Mouse (Mus musculus): ENCODE measurements around the gene Ankib1. TPM values are rescaled to one million over a fixed set of nuclear protein-coding genes. Genes with fewer than 3 reads are reported as not detected.

Ankib1 gene
- polyA plus RNA-seq, 1 experiment from 2014 or later = 13.2 TPM

DNA sequence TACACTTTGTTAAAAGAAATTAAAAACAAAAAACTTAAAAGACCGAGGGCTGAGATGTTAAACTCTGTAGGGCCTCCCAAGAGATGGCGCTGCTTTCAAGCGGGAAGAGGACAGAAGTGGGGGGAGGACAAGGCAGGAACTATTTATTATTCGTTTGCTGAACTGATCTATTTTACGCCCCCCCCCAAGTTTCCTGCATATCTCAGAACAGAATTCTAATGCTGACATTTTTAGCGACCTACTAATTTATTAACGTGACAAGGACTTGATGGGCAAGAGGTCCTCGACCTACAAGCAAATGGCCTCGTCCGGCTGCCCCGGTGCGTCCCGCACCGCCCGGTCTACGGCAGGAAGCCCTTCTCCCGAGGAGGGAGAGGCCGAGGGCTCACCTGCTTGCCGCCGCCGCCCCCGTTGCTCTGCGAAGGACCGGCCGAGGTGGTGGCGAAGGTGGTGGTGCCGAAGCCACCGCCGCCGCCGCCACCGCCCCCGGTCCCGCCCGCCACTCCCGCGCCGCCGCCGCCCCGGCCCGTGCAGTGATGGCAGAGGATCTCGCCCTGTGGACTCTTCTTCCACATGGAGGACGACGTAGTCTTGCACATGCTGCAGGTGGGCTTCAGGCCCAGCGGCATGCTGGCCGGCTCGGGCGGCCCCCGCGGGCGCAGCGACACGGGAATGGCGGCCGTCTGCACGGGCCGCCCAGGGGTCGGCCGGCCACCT lies 155.6 kb downstream of the Ankib1 start:
- Histone ChIP-seq H3K4me2 (peak overlapping the region; percentile 79), H3K36me3 (ENCODE audit: insufficient read depth) (peaks cover 29% of the 10 kb centered on the region), H3K9me3 (ENCODE audit: low read depth, low read length) (no peaks in the 10 kb centered on the region), H3K9ac (peak overlapping the region; percentile 88), H3K27me3 (ENCODE audit: insufficient read depth, low read length) (no peaks in the 10 kb centered on the region), H3K4me1 (ENCODE audit: insufficient read depth) (no peaks in the 10 kb centered on the region), H3K4me3 (ENCODE audit: low read depth, low read length) (peak overlapping the region; percentile 96), H3K27ac (ENCODE audit: low read depth) (peak overlapping the region; percentile 95)
- ATAC-seq (ENCODE audit: insufficient read depth) (peak; percentile 56), DNase-seq (peak; percentile 79)
- TF ChIP-seq CTCF (IDR thresholded peaks at IDR 0.05; ENCODE audit: low read depth) = peak; percentile 61
- 0% methylated on average over 35 of the region's 60 CpGs for WGBS

DNA sequence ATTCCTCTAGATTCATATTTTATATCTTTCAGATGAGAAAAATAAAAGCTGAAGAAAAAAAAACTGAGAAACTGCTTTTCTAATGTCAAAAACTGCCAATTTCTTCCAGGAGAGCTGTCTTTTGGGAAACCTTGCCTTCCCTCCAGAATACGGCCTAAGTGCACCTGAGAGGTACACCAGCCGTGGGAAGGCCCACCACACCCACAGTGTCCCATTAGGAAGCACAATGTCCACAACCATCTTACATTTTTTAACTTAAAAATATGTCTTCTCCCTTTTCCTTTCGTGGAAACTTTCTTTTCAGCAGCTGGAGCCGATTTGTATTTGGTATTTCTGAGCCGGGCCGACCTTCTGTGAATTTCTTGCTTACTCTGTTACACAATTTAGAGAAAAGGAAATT lies 156.2 kb downstream of the Ankib1 start:
- Histone ChIP-seq H3K4me2 (peak overlapping the region; percentile 79), H3K27ac (ENCODE audit: low read depth) (no peak overlapping the region), H3K36me3 (ENCODE audit: insufficient read depth) (peaks cover 35% of the 10 kb centered on the region), H3K9me3 (ENCODE audit: low read depth, low read length) (no peaks in the 10 kb centered on the region), H3K4me3 (ENCODE audit: low read depth, low read length) (peak overlapping the region; percentile 96), H3K9ac (peak overlapping the region; percentile 88), H3K4me1 (ENCODE audit: insufficient read depth) (no peaks in the 10 kb centered on the region), H3K27me3 (ENCODE audit: insufficient read depth, low read length) (no peaks in the 10 kb centered on the region)
- no peak for DNase-seq
- 19% methylated on average over 6 of the region's 6 CpGs for WGBS
- TF ChIP-seq CTCF (IDR thresholded peaks at IDR 0.05; ENCODE audit: low read depth) = no peak
- no peak for ATAC-seq (ENCODE audit: insufficient read depth)

- Histone ChIP-seq H3K27me3 (ENCODE audit: insufficient read depth, low read length) (no peaks in the 10 kb centered on the region), H3K4me1 (ENCODE audit: insufficient read depth) (no peaks in the 10 kb centered on the region), H3K4me3 (ENCODE audit: low read depth, low read length) (no peak overlapping the region; the same call in 1 of the 2 replicates), H3K9ac (0 out of 2 replicates have a peak overlapping the region, but pooled peaks have one; percentile 20), H3K4me2 (0 out of 2 replicates have a peak overlapping the region, but pooled peaks have one; percentile 2), H3K27ac (ENCODE audit: low read depth) (no peak overlapping the region), H3K36me3 (ENCODE audit: insufficient read depth) (peaks cover 46% of the 10 kb centered on the region), H3K9me3 (ENCODE audit: low read depth, low read length) (no peaks in the 10 kb centered on the region)
- 79% methylated on average over 6 of the region's 6 CpGs for WGBS
- ATAC-seq (ENCODE audit: insufficient read depth) = no peak
- no peak for TF ChIP-seq CTCF (IDR thresholded peaks at IDR 0.05; ENCODE audit: low read depth)
- DNase-seq = no peak
Observed at GRCm38 (mm10) chr5:3645326-3645725, 157.4 kb downstream of the Ankib1 start.

DNA sequence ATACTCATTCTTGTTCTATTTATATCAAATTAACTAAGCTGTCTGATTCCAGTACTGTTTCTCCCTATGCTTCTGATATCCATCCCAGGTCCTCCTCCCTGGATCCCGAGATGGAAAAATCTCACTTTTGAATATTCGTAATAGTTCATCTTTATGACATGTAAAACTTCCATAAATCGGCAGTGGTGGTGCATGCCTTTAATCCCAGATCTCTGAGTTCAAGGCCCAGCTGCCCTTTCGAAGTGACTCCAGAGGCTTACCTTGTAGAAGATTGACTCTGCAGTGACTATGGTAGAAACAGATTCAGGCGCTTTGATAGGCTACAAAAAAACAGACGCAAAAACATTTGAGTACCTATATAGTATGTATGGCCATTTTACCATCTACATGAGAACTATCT lies 158.1 kb downstream of the Ankib1 start:
- 91% methylated on average over 6 of the region's 6 CpGs for WGBS
- no peak overlapping the region for H3K9ac ChIP-seq
- H3K27me3 ChIP-seq (ENCODE audit: insufficient read depth, low read length) = no peaks in the 10 kb centered on the region
- DNase-seq (no peak), ATAC-seq (ENCODE audit: insufficient read depth) (no peak)
- peaks cover 50% of the 10 kb centered on the region for H3K36me3 ChIP-seq (ENCODE audit: insufficient read depth)
- H3K4me3 ChIP-seq (ENCODE audit: low read depth, low read length) = no peak overlapping the region
- no peak overlapping the region for H3K27ac ChIP-seq (ENCODE audit: low read depth)
- no peak overlapping the region for H3K4me2 ChIP-seq
- TF ChIP-seq CTCF (IDR thresholded peaks at IDR 0.05; ENCODE audit: low read depth) = no peak
- no peaks in the 10 kb centered on the region for H3K9me3 ChIP-seq (ENCODE audit: low read depth, low read length)
- H3K4me1 ChIP-seq (ENCODE audit: insufficient read depth) = no peaks in the 10 kb centered on the region

Small RNA genes lying within 50 kb of the gene (microRNA-seq; reads per million reads assigned to microRNA genes)
- not detected for gene Gm22926 (ENCODE audit: borderline number of aligned reads)
- not detected for gene Gm26238 (ENCODE audit: borderline number of aligned reads)

Other genes with a start within 250 kb of the Ankib1 start
- 3.0 and 4.3 TPM in 2 replicates for gene 1700109H08Rik, start 231.4 kb downstream of the Ankib1 start, polyA plus RNA-seq (2014; fragmentation: Nextera tagmentation; extraction: Ambion mirVana)
- 11.5 and 12.4 TPM in 2 replicates for gene Pex1, start 206.9 kb downstream of the Ankib1 start, polyA plus RNA-seq (2014; fragmentation: Nextera tagmentation; extraction: Ambion mirVana)
- 13.4 and 14.7 TPM in 2 replicates for gene Rbm48, start 206.3 kb downstream of the Ankib1 start, polyA plus RNA-seq (2014; fragmentation: Nextera tagmentation; extraction: Ambion mirVana)
- not detected in 2 replicates for gene Tmbim7, start 151.7 kb downstream of the Ankib1 start, polyA plus RNA-seq (2014; fragmentation: Nextera tagmentation; extraction: Ambion mirVana)
- 80.3 and 82.6 TPM in 2 replicates for gene Gatad1, start 145.7 kb downstream of the Ankib1 start, polyA plus RNA-seq (2014; fragmentation: Nextera tagmentation; extraction: Ambion mirVana)
- 45.7 and 45.8 TPM in 2 replicates for gene Krit1, start 259 bp upstream of the Ankib1 start, polyA plus RNA-seq (2014; fragmentation: Nextera tagmentation; extraction: Ambion mirVana)
- 0.09 TPM in 1 of 2 replicates, not detected in the other for gene Lrrd1, start 42.2 kb upstream of the Ankib1 start, polyA plus RNA-seq (2014; fragmentation: Nextera tagmentation; extraction: Ambion mirVana)
- gene Mterf1a, start 91.0 kb upstream of the Ankib1 start, polyA plus RNA-seq (2014; fragmentation: Nextera tagmentation; extraction: Ambion mirVana) = 7.1 and 8.1 TPM in 2 replicates
- 94.5 and 97.2 TPM in 2 replicates for gene Akap9, start 125.1 kb upstream of the Ankib1 start, polyA plus RNA-seq (2014; fragmentation: Nextera tagmentation; extraction: Ambion mirVana)